Mouse (Mus musculus) kidney, embryonic 15.5 days (tissue): Measurements from ENCODE around the gene Ugt1a5. TPM values are rescaled to one million over a fixed set of nuclear protein-coding genes. Genes with fewer than 3 reads are reported as not detected.

Experiments used
- ATAC-seq: fragments of 200-750 bp; cut with Nextera tagmentation; replicated peaks from 2 replicates; pipeline ENCODE4 v1.8.0; 2017; ENCODE audit warnings: moderate TSS enrichment; ENCODE audit not compliant: low FRiP score
- H3K27ac ChIP-seq: fragments of 300-500 bp; sonication (generic); 2 replicates; pipeline ENCODE4 v1.5.1; 2015; ENCODE audit warnings: mild to moderate bottlenecking, inconsistent platforms
- H3K27me3 ChIP-seq: fragments of 300-500 bp; sonication (generic); 2 replicates; pipeline ENCODE4 v1.6.1; 2015; ENCODE audit warnings: inconsistent platforms
- H3K36me3 ChIP-seq: fragments of 300-500 bp; sonication (generic); 2 replicates; pipeline ENCODE4 v1.6.1; 2015; ENCODE audit warnings: inconsistent platforms
- H3K4me1 ChIP-seq: fragments of 300-500 bp; sonication (generic); 2 replicates; pipeline ENCODE4 v1.6.1; 2015; ENCODE audit warnings: inconsistent platforms
- H3K4me2 ChIP-seq: fragments of 300-500 bp; sonication (generic); 2 replicates; pipeline ENCODE4 v1.6.1; 2015; ENCODE audit warnings: moderate library complexity, mild to moderate bottlenecking, inconsistent platforms
- H3K4me3 ChIP-seq: fragments of 300-500 bp; sonication (generic); replicated peaks from 2 replicates; pipeline ENCODE4 v1.5.1; 2015; ENCODE audit warnings: mild to moderate bottlenecking, inconsistent platforms
- H3K9ac ChIP-seq: fragments of 300-500 bp; sonication (generic); 2 replicates; pipeline ENCODE4 v1.6.1; 2015; ENCODE audit warnings: mild to moderate bottlenecking, inconsistent platforms
- H3K9me3 ChIP-seq: fragments of 300-500 bp; sonication (generic); replicated peaks from 2 replicates; pipeline ENCODE4 v1.6.1; 2016; ENCODE audit warnings: inconsistent platforms
- WGBS: fragments of 180-500 bp; shearing (Covaris S2); methylation state at CpG from one replicate; pipeline ENCODE4 v1.1.7; 2015; ENCODE audit warnings: mixed read lengths; 5-methylcytosine and 5-hydroxymethylcytosine counted together
- polyA plus RNA-seq: library from polyadenylated mRNA; unstranded; fragments of >200 nt; fragmentation: Nextera tagmentation; extraction: Ambion mirVana; gene quantifications from 2 replicates; pipeline ENCODE4 v1.2.1, GENCODE M21; 2015

Gene Ugt1a5
- polyA plus RNA-seq, 1 experiment from 2014 or later, result not detected

DNA sequence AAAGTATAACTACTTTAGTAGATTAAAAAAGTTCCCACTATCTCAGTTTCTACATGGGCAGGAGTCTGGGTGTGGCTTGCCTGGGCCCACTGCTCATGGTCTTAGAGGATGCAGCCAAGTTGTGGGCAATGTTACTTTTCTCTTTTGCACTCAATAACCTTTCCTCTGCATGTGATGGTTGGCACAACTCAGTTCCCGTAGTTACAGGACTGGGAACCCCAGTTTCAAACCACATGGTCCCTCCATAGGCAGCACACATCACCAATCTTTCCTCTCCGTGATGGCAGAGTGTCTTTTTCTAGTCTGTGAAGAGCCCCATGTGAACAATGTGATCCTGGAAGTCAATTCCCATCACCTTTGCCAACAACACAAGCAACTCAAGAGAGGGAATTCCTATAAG lies 61.7 kb downstream of the Ugt1a5 start:
- ATAC-seq, result no peak
- WGBS, result 63% methylated on average over 2 of the region's 2 CpGs
- Histone ChIP-seq H3K4me1 (no peaks in the 10 kb centered on the region), H3K4me2 (no peak overlapping the region), H3K27ac (no peak overlapping the region), H3K4me3 (no peak overlapping the region), H3K36me3 (no peaks in the 10 kb centered on the region), H3K9me3 (peaks cover 70% of the 10 kb centered on the region), H3K27me3 (no peaks in the 10 kb centered on the region), H3K9ac (no peak overlapping the region)

DNA sequence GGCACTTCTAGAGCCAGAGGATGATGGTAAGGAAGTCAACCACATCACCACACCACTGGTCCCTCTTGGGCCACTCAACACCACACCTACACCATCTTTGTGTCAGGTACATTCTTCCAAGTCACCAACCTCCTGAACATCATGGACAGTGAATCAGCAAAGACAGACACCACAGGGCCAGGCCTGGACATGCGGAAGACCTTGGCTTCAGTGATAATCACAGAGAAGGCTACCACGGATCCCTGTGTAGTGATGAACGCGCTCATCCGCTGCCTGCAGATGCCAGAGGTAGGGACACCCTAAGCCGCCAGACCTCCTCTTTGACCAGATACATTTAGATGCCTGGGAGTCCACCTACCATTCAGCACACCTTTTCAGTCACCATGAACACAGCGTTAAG lies 62.3 kb downstream of the Ugt1a5 start:
- no peaks in the 10 kb centered on the region for H3K4me1 ChIP-seq
- H3K27me3 ChIP-seq, result no peaks in the 10 kb centered on the region
- ATAC-seq, result no peak
- H3K36me3 ChIP-seq, result no peaks in the 10 kb centered on the region
- 72% methylated on average over 7 of the region's 7 CpGs for WGBS
- no peak overlapping the region for H3K27ac ChIP-seq
- H3K4me2 ChIP-seq, result no peak overlapping the region
- H3K9ac ChIP-seq, result no peak overlapping the region
- no peak overlapping the region for H3K4me3 ChIP-seq
- H3K9me3 ChIP-seq, result peaks cover 76% of the 10 kb centered on the region

- Histone ChIP-seq H3K9me3 (peaks cover 90% of the 10 kb centered on the region), H3K36me3 (no peaks in the 10 kb centered on the region), H3K27me3 (no peaks in the 10 kb centered on the region), H3K27ac (no peak overlapping the region), H3K4me1 (no peaks in the 10 kb centered on the region), H3K4me3 (no peak overlapping the region), H3K9ac (no peak overlapping the region), H3K4me2 (no peak overlapping the region)
- WGBS, result 84% methylated on average over 3 of the region's 3 CpGs
- ATAC-seq, result no peak
Observed at GRCm38 (mm10) chr1:88229566-88229965, 63.8 kb downstream of the Ugt1a5 start.

GRCm38 (mm10) chr1:88229986-88230385 lies 64.2 kb downstream of the Ugt1a5 start:
- H3K27me3 ChIP-seq, result no peaks in the 10 kb centered on the region
- H3K4me1 ChIP-seq, result no peaks in the 10 kb centered on the region
- H3K4me3 ChIP-seq, result no peak overlapping the region
- no peak for ATAC-seq
- peaks cover 94% of the 10 kb centered on the region for H3K9me3 ChIP-seq
- no peak overlapping the region for H3K27ac ChIP-seq
- H3K36me3 ChIP-seq, result no peaks in the 10 kb centered on the region
- H3K4me2 ChIP-seq, result no peak overlapping the region
- WGBS, result 87% methylated on average over 5 of the region's 5 CpGs
- no peak overlapping the region for H3K9ac ChIP-seq

GRCm38 (mm10) chr1:88230421-88230820 lies 64.6 kb downstream of the Ugt1a5 start:
- no peak overlapping the region for H3K27ac ChIP-seq
- 69% methylated on average over 7 of the region's 7 CpGs for WGBS
- H3K4me1 ChIP-seq, result no peaks in the 10 kb centered on the region
- no peak overlapping the region for H3K4me2 ChIP-seq
- H3K27me3 ChIP-seq, result no peaks in the 10 kb centered on the region
- no peak overlapping the region for H3K9ac ChIP-seq
- H3K36me3 ChIP-seq, result no peaks in the 10 kb centered on the region
- no peak overlapping the region for H3K4me3 ChIP-seq
- ATAC-seq, result no peak
- H3K9me3 ChIP-seq, result peaks cover 97% of the 10 kb centered on the region

- ATAC-seq, result no peak
- H3K36me3 ChIP-seq, result no peaks in the 10 kb centered on the region
- H3K4me3 ChIP-seq, result no peak overlapping the region
- peaks cover 97% of the 10 kb centered on the region for H3K9me3 ChIP-seq
- no peaks in the 10 kb centered on the region for H3K4me1 ChIP-seq
- WGBS, result 75% methylated on average over 6 of the region's 6 CpGs
- no peak overlapping the region for H3K9ac ChIP-seq
- no peaks in the 10 kb centered on the region for H3K27me3 ChIP-seq
- no peak overlapping the region for H3K27ac ChIP-seq
- H3K4me2 ChIP-seq, result no peak overlapping the region
Observed at GRCm38 (mm10) chr1:88230981-88231802, 65.4 kb downstream of the Ugt1a5 start.

GRCm38 (mm10) chr1:88231803-88232499 lies 66.1 kb downstream of the Ugt1a5 start:
- Histone ChIP-seq H3K4me3 (no peak overlapping the region), H3K27me3 (no peaks in the 10 kb centered on the region), H3K36me3 (no peaks in the 10 kb centered on the region), H3K4me2 (no peak overlapping the region), H3K9me3 (peaks cover 94% of the 10 kb centered on the region), H3K4me1 (no peaks in the 10 kb centered on the region), H3K9ac (no peak overlapping the region), H3K27ac (no peak overlapping the region)
- 68% methylated on average over 7 of the region's 7 CpGs for WGBS
- no peak for ATAC-seq

- no peaks in the 10 kb centered on the region for H3K36me3 ChIP-seq
- H3K27me3 ChIP-seq, result no peaks in the 10 kb centered on the region
- no peaks in the 10 kb centered on the region for H3K4me1 ChIP-seq
- H3K9ac ChIP-seq, result no peak overlapping the region
- no peak overlapping the region for H3K27ac ChIP-seq
- H3K4me2 ChIP-seq, result no peak overlapping the region
- H3K9me3 ChIP-seq, result peaks cover 93% of the 10 kb centered on the region
- no peak for ATAC-seq
- H3K4me3 ChIP-seq, result no peak overlapping the region
- 57% methylated on average over 3 of the region's 3 CpGs for WGBS
Observed at GRCm38 (mm10) chr1:88232664-88233380, 67.0 kb downstream of the Ugt1a5 start.

- ATAC-seq, result no peak
Observed at GRCm38 (mm10) chr1:88233421-88234247, 67.8 kb downstream of the Ugt1a5 start.

DNA sequence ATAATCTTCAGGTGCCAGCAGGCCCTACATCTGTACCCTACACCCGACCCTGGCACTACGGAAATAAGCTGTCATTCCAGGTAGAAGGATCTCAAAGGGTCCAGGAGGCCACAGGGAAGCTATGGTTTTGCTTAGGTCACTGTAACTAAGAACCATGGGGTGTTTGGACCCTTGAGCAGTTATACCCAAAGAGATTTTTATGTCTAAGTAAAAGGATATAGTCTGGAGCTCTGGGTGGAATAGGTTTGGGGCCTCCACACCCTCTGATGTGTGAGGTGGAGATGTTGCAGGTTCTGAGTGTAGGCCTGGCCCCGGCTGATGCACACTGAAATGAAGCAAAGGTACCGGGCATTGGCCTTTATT lies 68.4 kb downstream of the Ugt1a5 start:
- H3K4me2 ChIP-seq, result no peak overlapping the region
- no peak overlapping the region for H3K4me3 ChIP-seq
- no peaks in the 10 kb centered on the region for H3K4me1 ChIP-seq
- H3K27ac ChIP-seq, result no peak overlapping the region
- H3K27me3 ChIP-seq, result no peaks in the 10 kb centered on the region
- peaks cover 93% of the 10 kb centered on the region for H3K9me3 ChIP-seq
- no peaks in the 10 kb centered on the region for H3K36me3 ChIP-seq
- WGBS, result 68% methylated on average over 4 of the region's 4 CpGs
- ATAC-seq, result no peak
- H3K9ac ChIP-seq, result no peak overlapping the region

More at GRCm38 (mm10) chr1:88233421-88234247, 67.8 kb downstream of the Ugt1a5 start:
- WGBS, result 69% methylated on average over 14 of the region's 14 CpGs
- H3K36me3 ChIP-seq, result no peaks in the 10 kb centered on the region
- no peak overlapping the region for H3K4me2 ChIP-seq
- H3K9me3 ChIP-seq, result peaks cover 93% of the 10 kb centered on the region
- H3K27ac ChIP-seq, result no peak overlapping the region
- no peak overlapping the region for H3K4me3 ChIP-seq
- H3K4me1 ChIP-seq, result no peaks in the 10 kb centered on the region
- no peak overlapping the region for H3K9ac ChIP-seq
- no peaks in the 10 kb centered on the region for H3K27me3 ChIP-seq

DNA sequence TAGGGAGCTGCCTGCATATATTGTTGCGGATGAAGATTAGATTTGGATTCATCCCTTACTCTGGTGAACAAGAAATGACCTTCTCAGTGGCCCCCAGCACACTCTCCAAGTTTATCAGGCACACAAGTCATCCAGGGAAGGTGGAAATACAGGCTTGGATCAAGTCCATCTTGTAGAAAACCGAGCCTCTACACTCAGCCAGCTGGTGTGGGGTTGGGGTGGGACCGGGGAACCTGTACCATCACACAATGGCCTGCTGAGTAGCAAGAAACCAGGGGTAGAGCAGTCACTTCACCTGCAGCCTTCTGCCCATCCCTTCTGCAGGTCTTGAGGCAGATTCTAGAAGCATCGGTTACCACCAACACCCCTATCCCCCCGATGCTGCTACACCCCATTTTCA lies 68.8 kb downstream of the Ugt1a5 start:
- 46% methylated on average over 5 of the region's 5 CpGs for WGBS
- no peak overlapping the region for H3K27ac ChIP-seq
- ATAC-seq, result no peak
- H3K4me2 ChIP-seq, result no peak overlapping the region
- no peaks in the 10 kb centered on the region for H3K27me3 ChIP-seq
- H3K9ac ChIP-seq, result no peak overlapping the region
- no peaks in the 10 kb centered on the region for H3K36me3 ChIP-seq
- H3K4me1 ChIP-seq, result no peaks in the 10 kb centered on the region
- no peak overlapping the region for H3K4me3 ChIP-seq
- H3K9me3 ChIP-seq, result peaks cover 93% of the 10 kb centered on the region
